Mouse (Mus musculus) stomach, embryonic 15.5 days (tissue): ENCODE data around the gene Cdh1. TPM values are rescaled to one million over a fixed set of nuclear protein-coding genes. Genes with fewer than 3 reads are reported as not detected.
"Not testable (repeated sequence)": the region's sequence is repeated elsewhere in the genome, so short reads cannot be mapped to it uniquely, and the experiment has no call there.

Experiments
- ATAC-seq: fragments of 200-750 bp; cut with Nextera tagmentation; 2 replicates; pipeline ENCODE4 v1.8.0; 2017; ENCODE audit warnings: low read depth, moderate number of reproducible peaks, moderate TSS enrichment; ENCODE audit not compliant: insufficient read depth, low FRiP score
- H3K27ac ChIP-seq: fragments of 300-500 bp; sonication (generic); 2 replicates; pipeline ENCODE4 v1.5.1; 2015; ENCODE audit warnings: mild to moderate bottlenecking, inconsistent platforms
- H3K27me3 ChIP-seq: fragments of 300-500 bp; sonication (generic); replicated peaks from 2 replicates; pipeline ENCODE4 v1.6.1; 2015; ENCODE audit warnings: inconsistent platforms
- H3K36me3 ChIP-seq: fragments of 300-500 bp; sonication (generic); 2 replicates; pipeline ENCODE4 v1.6.1; 2015; ENCODE audit warnings: inconsistent platforms
- H3K4me1 ChIP-seq: fragments of 300-500 bp; sonication (generic); 2 replicates; pipeline ENCODE4 v1.6.1; 2015; ENCODE audit warnings: inconsistent platforms
- H3K4me2 ChIP-seq: fragments of 300-500 bp; sonication (generic); 2 replicates; pipeline ENCODE4 v1.6.1; 2015; ENCODE audit warnings: mild to moderate bottlenecking, inconsistent platforms
- H3K4me3 ChIP-seq: fragments of 300-500 bp; sonication (generic); replicated peaks from 2 replicates; pipeline ENCODE4 v1.5.1; 2015; ENCODE audit warnings: inconsistent platforms
- H3K9ac ChIP-seq: fragments of 300-500 bp; sonication (generic); 2 replicates; pipeline ENCODE4 v1.6.1; 2015; ENCODE audit warnings: inconsistent platforms
- H3K9me3 ChIP-seq: fragments of 300-500 bp; sonication (generic); 2 replicates; pipeline ENCODE4 v1.6.1; 2016; ENCODE audit warnings: inconsistent platforms
- WGBS: fragments of 180-500 bp; shearing (Covaris S2); methylation state at CpG from one replicate; pipeline ENCODE4 v1.1.7; 2015; 5-methylcytosine and 5-hydroxymethylcytosine counted together
- polyA plus RNA-seq: library from polyadenylated mRNA; unstranded; fragments of >200 nt; fragmentation: Nextera tagmentation; extraction: Ambion mirVana; gene quantifications from 2 replicates; pipeline ENCODE4 v1.2.1, GENCODE M21; 2015

Cdh1 gene
- polyA plus RNA-seq, 1 experiment from 2014 or later: 163 TPM

- H3K9me3 ChIP-seq: no peaks in the 10 kb centered on the region
- no peak overlapping the region for H3K4me3 ChIP-seq
- no peaks in the 10 kb centered on the region for H3K36me3 ChIP-seq
- 72% methylated on average over 4 of the region's 4 CpGs for WGBS
- H3K27ac ChIP-seq: no peak overlapping the region
- 0 out of 2 replicates have a peak, but pooled peaks cover 2% of the 10 kb centered on the region for H3K4me1 ChIP-seq
- no peaks in the 10 kb centered on the region for H3K27me3 ChIP-seq
- H3K4me2 ChIP-seq: no peak overlapping the region
- ATAC-seq: no peak
- H3K9ac ChIP-seq: no peak overlapping the region
Observed at GRCm38 (mm10) chr8:106574283-106574682, 28.9 kb upstream of the Cdh1 start.

- H3K9ac ChIP-seq: no peak overlapping the region
- no peaks in the 10 kb centered on the region for H3K9me3 ChIP-seq
- H3K4me2 ChIP-seq: no peak overlapping the region
- H3K27ac ChIP-seq: peak overlapping the region; percentile 52
- no peak overlapping the region for H3K4me3 ChIP-seq
- peak; percentile 72; the same call in 1 of the 2 replicates for ATAC-seq
- H3K36me3 ChIP-seq: no peaks in the 10 kb centered on the region
- H3K4me1 ChIP-seq: no peaks in the 10 kb centered on the region
- H3K27me3 ChIP-seq: no peaks in the 10 kb centered on the region
- WGBS: 14% methylated on average over 6 of the region's 6 CpGs
Observed at GRCm38 (mm10) chr8:106576849-106577555, 26.1 kb upstream of the Cdh1 start.

- Histone ChIP-seq H3K9me3 (no peaks in the 10 kb centered on the region), H3K36me3 (no peaks in the 10 kb centered on the region), H3K9ac (no peak overlapping the region), H3K4me3 (no peak overlapping the region), H3K27ac (no peak overlapping the region), H3K27me3 (no peaks in the 10 kb centered on the region), H3K4me2 (no peak overlapping the region), H3K4me1 (no peaks in the 10 kb centered on the region)
- WGBS: 74% methylated on average over 2 of the region's 2 CpGs
- no peak for ATAC-seq
Observed at GRCm38 (mm10) chr8:106579510-106579909, 23.6 kb upstream of the Cdh1 start.

GRCm38 (mm10) chr8:106581344-106582088, 21.6 kb upstream of the Cdh1 start:
- H3K4me2 ChIP-seq: no peak overlapping the region
- no peak overlapping the region for H3K9ac ChIP-seq
- H3K27me3 ChIP-seq: no peaks in the 10 kb centered on the region
- H3K4me3 ChIP-seq: no peak overlapping the region
- no peaks in the 10 kb centered on the region for H3K9me3 ChIP-seq
- WGBS: 60% methylated on average over 6 of the region's 6 CpGs
- H3K36me3 ChIP-seq: no peaks in the 10 kb centered on the region
- H3K4me1 ChIP-seq: no peaks in the 10 kb centered on the region
- peak; percentile 40; the same call in 1 of the 2 replicates for ATAC-seq
- 0 out of 2 replicates have a peak overlapping the region, but pooled peaks have one; percentile 23 for H3K27ac ChIP-seq

- no peaks in the 10 kb centered on the region for H3K27me3 ChIP-seq
- no peaks in the 10 kb centered on the region for H3K9me3 ChIP-seq
- no peak for ATAC-seq
- H3K4me2 ChIP-seq: no peak overlapping the region
- peak overlapping the region; percentile 40 for H3K27ac ChIP-seq
- 57% methylated on average over 11 of the region's 11 CpGs for WGBS
- no peaks in the 10 kb centered on the region for H3K4me1 ChIP-seq
- no peaks in the 10 kb centered on the region for H3K36me3 ChIP-seq
- H3K4me3 ChIP-seq: no peak overlapping the region
- no peak overlapping the region for H3K9ac ChIP-seq
Observed at GRCm38 (mm10) chr8:106584942-106585670, 18.0 kb upstream of the Cdh1 start.

- Histone ChIP-seq H3K9me3 (no peaks in the 10 kb centered on the region), H3K36me3 (no peaks in the 10 kb centered on the region), H3K4me3 (no peak overlapping the region), H3K9ac (no peak overlapping the region), H3K4me1 (no peaks in the 10 kb centered on the region), H3K27me3 (no peaks in the 10 kb centered on the region), H3K4me2 (no peak overlapping the region), H3K27ac (no peak overlapping the region; the same call in 1 of the 2 replicates)
- no peak for ATAC-seq
- WGBS: 86% methylated on average over 3 of the region's 3 CpGs
Observed at GRCm38 (mm10) chr8:106585671-106586037, 17.5 kb upstream of the Cdh1 start.

GRCm38 (mm10) chr8:106586896-106587295, 16.3 kb upstream of the Cdh1 start:
- H3K4me3 ChIP-seq: no peak overlapping the region
- no peak overlapping the region for H3K9ac ChIP-seq
- no peak overlapping the region for H3K27ac ChIP-seq
- no peaks in the 10 kb centered on the region for H3K4me1 ChIP-seq
- H3K36me3 ChIP-seq: no peaks in the 10 kb centered on the region
- H3K27me3 ChIP-seq: no peaks in the 10 kb centered on the region
- no peak for ATAC-seq
- 77% methylated on average over 8 of the region's 8 CpGs for WGBS
- no peak overlapping the region for H3K4me2 ChIP-seq
- no peaks in the 10 kb centered on the region for H3K9me3 ChIP-seq

GRCm38 (mm10) chr8:106588443-106589431, 14.4 kb upstream of the Cdh1 start:
- H3K27ac ChIP-seq: no peak overlapping the region
- H3K27me3 ChIP-seq: no peaks in the 10 kb centered on the region
- H3K9ac ChIP-seq: no peak overlapping the region
- WGBS: 40% methylated on average over 3 of the region's 3 CpGs
- H3K36me3 ChIP-seq: no peaks in the 10 kb centered on the region
- H3K4me3 ChIP-seq: no peak overlapping the region
- H3K4me1 ChIP-seq: no peaks in the 10 kb centered on the region
- no peaks in the 10 kb centered on the region for H3K9me3 ChIP-seq
- 0 out of 2 replicates have a peak, but pooled peaks have one; percentile 38 for ATAC-seq
- H3K4me2 ChIP-seq: no peak overlapping the region

- Histone ChIP-seq H3K4me3 (no peak overlapping the region), H3K9me3 (no peaks in the 10 kb centered on the region), H3K36me3 (no peaks in the 10 kb centered on the region), H3K27ac (no peak overlapping the region), H3K4me2 (no peak overlapping the region), H3K9ac (no peak overlapping the region), H3K27me3 (no peaks in the 10 kb centered on the region), H3K4me1 (no peaks in the 10 kb centered on the region)
- no peak for ATAC-seq
- WGBS: 60% methylated on average over 3 of the region's 3 CpGs
Observed at GRCm38 (mm10) chr8:106592458-106592857, 10.7 kb upstream of the Cdh1 start.

- not testable (repeated sequence) for H3K4me2 ChIP-seq, H3K9ac ChIP-seq, H3K4me1 ChIP-seq, H3K36me3 ChIP-seq, H3K27me3 ChIP-seq, ATAC-seq, H3K27ac ChIP-seq, H3K4me3 ChIP-seq, H3K9me3 ChIP-seq
- WGBS: 85% methylated on average over 3 of the region's 3 CpGs
Observed at GRCm38 (mm10) chr8:106595623-106596022, 7.5 kb upstream of the Cdh1 start.

- Histone ChIP-seq H3K9ac (no peak overlapping the region), H3K4me2 (no peak overlapping the region), H3K4me1 (no peaks in the 10 kb centered on the region), H3K27ac (no peak overlapping the region), H3K9me3 (no peaks in the 10 kb centered on the region), H3K4me3 (no peak overlapping the region), H3K27me3 (no peaks in the 10 kb centered on the region), H3K36me3 (no peaks in the 10 kb centered on the region)
- ATAC-seq: no peak
- 88% methylated on average over 5 of the region's 5 CpGs for WGBS
Observed at GRCm38 (mm10) chr8:106597067-106597466, 6.1 kb upstream of the Cdh1 start.
